ENCODE assay signal across 8 mouse cellular contexts in the genomic region with DNA sequence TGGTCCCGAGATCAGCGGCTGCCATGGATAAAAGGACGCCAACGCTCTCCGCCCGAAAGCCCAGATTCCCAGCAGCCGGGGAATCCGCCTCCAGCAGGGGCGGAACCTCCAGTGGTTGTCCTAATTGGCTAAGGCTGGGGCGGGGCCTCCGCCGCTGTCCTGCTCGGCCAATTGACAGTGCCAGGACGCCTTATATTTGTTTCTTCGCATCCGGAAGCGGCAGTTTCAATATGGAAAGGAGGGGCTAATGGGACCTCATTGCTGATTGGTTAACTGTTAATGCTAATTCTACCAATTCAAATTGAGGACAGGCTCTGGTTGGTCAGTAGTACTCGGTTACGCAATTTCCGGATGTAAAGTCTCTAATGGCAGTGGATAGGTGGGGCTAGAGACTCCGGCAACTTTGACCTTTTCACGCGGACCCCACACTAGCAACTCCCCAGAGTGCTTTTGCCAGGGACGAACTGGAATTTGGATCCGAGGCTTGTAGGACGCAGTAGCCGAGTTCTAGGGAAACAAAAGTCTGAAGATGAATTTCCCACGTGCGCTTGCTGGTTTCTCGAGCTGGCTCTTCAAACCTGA. TPM values are rescaled to one million over a fixed set of nuclear protein-coding genes. Genes with fewer than 3 reads are reported as not detected.
DNase-seq lines count a peak whose midpoint lies in the region; ATAC-seq lines count a peak whose summit lies in the region.

A gene (minus strand): TSS at position 367 of the 582 bp plus-strand sequence.
A gene (plus strand): TSS at position 530 of the 582 bp plus-strand sequence.

- peak within 1 kb of the TSS; percentile 78 for H3K9ac ChIP-seq in heart, embryonic 14.5 days (ENCODE audit: low read length)
- H3K9ac ChIP-seq in liver, embryonic 13.5 days = peak within 1 kb of the TSS; percentile 90
- peak within 1 kb of the TSS; percentile 86 for H3K9ac ChIP-seq in stomach, embryonic 16.5 days (ENCODE audit: low read length)

- peaks cover 8 to 22% of the 10 kb centered on the region in 2 experiments for H3K4me1 ChIP-seq in heart, embryonic 14.5 days (ENCODE audit: control insufficient read depth in 2 of 2, insufficient read depth in 2 of 2, low read length in 2 of 2)
- peaks cover 41% of the 10 kb centered on the region for H3K4me1 ChIP-seq in liver, embryonic 13.5 days (replicated peaks)
- H3K4me1 ChIP-seq in stomach, embryonic 16.5 days (ENCODE audit: control insufficient read depth, insufficient read depth, low read length) = peaks cover 20% of the 10 kb centered on the region

- DNase-seq in CD4-positive, CD25-positive, alpha-beta regulatory T cell, adult 2 months (ENCODE audit: low read depth, low spot score) = peak; percentile 95
- peak; percentile 94 for DNase-seq in c-Kit-negative CD71-positive TER-119-positive erythroid progenitor cells, embryonic 14.5 days (ENCODE audit: low read depth, low spot score)
- DNase-seq in fibroblast of lung, adult 2 months (ENCODE audit: low read depth) = peak; percentile 99
- peak; percentile 98 for DNase-seq in kidney, postnatal 14 days
- peak; percentile 91 for DNase-seq in liver, embryonic 13.5 days
- DNase-seq in neural tube, embryonic 10.5 days (ENCODE audit: extremely low spot score, low spot score) = peak; percentile 95

- H3K27me3 ChIP-seq in heart, embryonic 14.5 days (ENCODE audit: control insufficient read depth, insufficient read depth, low read length) = no peaks in the 10 kb centered on the region
- no peaks in the 10 kb centered on the region for H3K27me3 ChIP-seq in liver, embryonic 13.5 days
- H3K27me3 ChIP-seq in stomach, embryonic 16.5 days (ENCODE audit: control insufficient read depth, insufficient read depth, low read length) = no peaks in the 10 kb centered on the region

- H3K36me3 ChIP-seq in heart, embryonic 14.5 days (ENCODE audit: control insufficient read depth, insufficient read depth, low read length) = peaks cover 46% of the 10 kb centered on the region
- peaks cover 52% of the 10 kb centered on the region for H3K36me3 ChIP-seq in liver, embryonic 13.5 days
- H3K36me3 ChIP-seq in stomach, embryonic 16.5 days (ENCODE audit: control insufficient read depth, insufficient read depth, low read length) = peaks cover 20% of the 10 kb centered on the region

- H3K9me3 ChIP-seq in heart, embryonic 14.5 days (ENCODE audit: control insufficient read depth, low read length) = no peaks in the 10 kb centered on the region
- no peaks in the 10 kb centered on the region for H3K9me3 ChIP-seq in liver, embryonic 13.5 days (replicated peaks)
- H3K9me3 ChIP-seq in stomach, embryonic 16.5 days (replicated peaks; ENCODE audit: control insufficient read depth, low read length) = no peaks in the 10 kb centered on the region; the same call in 1 of the 2 replicates

- H3K27ac ChIP-seq in heart, embryonic 14.5 days (replicated peaks in 1 of 2; ENCODE audit: control insufficient read depth in 1 of 2, insufficient read depth in 1 of 2, low read depth in 2 of 2, low read length in 2 of 2) = peak within 1 kb of the TSS; percentile 78 to 84
- H3K27ac ChIP-seq in liver, embryonic 13.5 days = peak within 1 kb of the TSS; percentile 88
- peak within 1 kb of the TSS; percentile 78 for H3K27ac ChIP-seq in stomach, embryonic 16.5 days (ENCODE audit: low read length)

- peak within 1 kb of the TSS; percentile 77 to 98 for H3K4me3 ChIP-seq in heart, embryonic 14.5 days (ENCODE audit: control insufficient read depth in 1 of 2, insufficient read depth in 1 of 2, low read depth in 1 of 2, low read length in 2 of 2)
- peak within 1 kb of the TSS; percentile 96 for H3K4me3 ChIP-seq in liver, embryonic 13.5 days (replicated peaks)
- peak within 1 kb of the TSS; percentile 74 for H3K4me3 ChIP-seq in stomach, embryonic 16.5 days (replicated peaks; ENCODE audit: low read length)

- ATAC-seq in heart, embryonic 14.5 days (ENCODE audit: insufficient number of reproducible peaks, insufficient read depth, low FRiP score, low read depth) = peak; percentile 97
- peak; percentile 98 for ATAC-seq in liver, embryonic 13.5 days (ENCODE audit: low read depth)
- peak; percentile 98 for ATAC-seq in stomach, embryonic 16.5 days (ENCODE audit: insufficient read depth, low FRiP score)

- H3K4me2 ChIP-seq in heart, embryonic 14.5 days (ENCODE audit: low read length) = peak within 1 kb of the TSS; percentile 80
- peak within 1 kb of the TSS; percentile 89 for H3K4me2 ChIP-seq in liver, embryonic 13.5 days
- H3K4me2 ChIP-seq in stomach, embryonic 16.5 days (ENCODE audit: low read depth, low read length) = peak within 1 kb of the TSS; percentile 90

- under 1% methylated on average over 30 of the region's 30 CpGs for WGBS in heart, embryonic 14.5 days
- WGBS in liver, embryonic 13.5 days (ENCODE audit: insufficient replicate concordance) = under 1% methylated on average over 30 of the region's 30 CpGs
- under 1% methylated on average over 30 of the region's 30 CpGs for WGBS in stomach, embryonic 16.5 days

RNA-seq across cellular contexts. Expression of the first gene that starts in this region (rescaled TPM):
- 18.9 and 23.0 TPM in 2 replicates for polyA plus RNA-seq in heart, embryonic 14.5 days (2014; fragmentation: Nextera tagmentation; extraction: Ambion mirVana)
- polyA plus RNA-seq in liver, embryonic 13.5 days (2015; fragmentation: Nextera tagmentation; extraction: Ambion mirVana) = 25.7 and 29.1 TPM in 2 replicates
- 35.3 and 37.4 TPM in 2 replicates for polyA plus RNA-seq in stomach, embryonic 16.5 days (2015; fragmentation: Nextera tagmentation; extraction: Ambion mirVana)

RNA-seq across cellular contexts. Expression of the second gene that starts in this region (rescaled TPM):
- polyA plus RNA-seq in heart, embryonic 14.5 days (2014; fragmentation: Nextera tagmentation; extraction: Ambion mirVana) = 8.8 and 9.2 TPM in 2 replicates
- polyA plus RNA-seq in liver, embryonic 13.5 days (2015; fragmentation: Nextera tagmentation; extraction: Ambion mirVana) = 2.5 and 3.5 TPM in 2 replicates
- polyA plus RNA-seq in stomach, embryonic 16.5 days (2015; fragmentation: Nextera tagmentation; extraction: Ambion mirVana) = 10.4 and 11.1 TPM in 2 replicates

Comparison
In these comparisons a context has a peak if more than half of its experiments do, and no peak if none do; other contexts are left out.
1. Peak in every context shown above with its lines: DNase-seq, ATAC-seq, H3K4me3 ChIP-seq and H3K27ac ChIP-seq.